Mouse (Mus musculus) liver, adult (tissue): ENCODE data around the gene Gstt4.
"Not testable (repeated sequence)": the region's sequence is repeated elsewhere in the genome, so short reads cannot be mapped to it uniquely, and the experiment has no call there.

Experiments
- GATA4 ChIP-seq: IDR thresholded peaks from 2 replicates; pipeline ENCODE4 v1.6.1; 2014; ENCODE audit warnings: mild to moderate bottlenecking, low read length; ENCODE audit not compliant: insufficient replicate concordance

Gstt4 gene

DNA sequence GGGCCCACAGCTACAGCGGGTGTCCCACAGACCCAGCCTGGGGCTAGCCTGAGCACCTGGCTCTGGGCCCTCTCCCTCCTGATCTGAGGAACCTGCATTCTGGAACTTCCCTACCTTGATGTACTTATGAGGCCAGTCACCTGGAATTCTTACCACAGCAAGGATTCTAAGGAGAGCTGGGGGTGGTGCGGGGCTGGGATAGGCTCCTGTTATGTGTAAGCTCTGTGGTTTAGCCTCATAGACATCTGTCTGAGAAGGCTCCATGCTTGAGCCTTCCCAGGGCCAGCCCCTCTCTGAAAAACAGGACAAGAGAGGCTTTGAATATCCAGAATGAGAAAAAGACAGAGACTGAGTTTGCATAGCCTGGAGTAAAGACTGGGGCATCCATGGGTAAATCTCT, at the start of gene Gstt4:
Gene Gstt4, minus strand, starts transcription at position 101 of the 400 bp plus-strand sequence.
- no peak for TF ChIP-seq GATA4

DNA sequence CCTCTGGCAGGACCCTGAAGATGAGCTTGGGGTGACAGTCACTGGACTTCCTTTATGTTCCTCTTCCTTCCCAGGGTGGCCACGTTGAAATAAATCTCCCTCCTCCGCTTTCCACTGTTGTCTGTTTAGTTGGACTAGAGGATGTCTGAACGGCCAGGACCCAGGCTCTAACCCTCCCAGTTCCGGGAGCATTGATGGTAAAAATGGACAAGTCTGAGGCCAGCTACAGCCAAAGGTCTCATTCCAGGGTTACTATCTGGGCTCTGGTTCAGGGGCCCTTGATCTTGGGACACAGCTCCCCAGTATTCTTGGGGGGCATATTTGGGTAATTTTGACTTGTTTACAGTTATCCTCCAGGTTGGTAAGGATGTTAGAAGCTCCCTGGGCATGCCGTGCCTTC, 39.2 kb upstream of the Gstt4 start:
- no peak for TF ChIP-seq GATA4

DNA sequence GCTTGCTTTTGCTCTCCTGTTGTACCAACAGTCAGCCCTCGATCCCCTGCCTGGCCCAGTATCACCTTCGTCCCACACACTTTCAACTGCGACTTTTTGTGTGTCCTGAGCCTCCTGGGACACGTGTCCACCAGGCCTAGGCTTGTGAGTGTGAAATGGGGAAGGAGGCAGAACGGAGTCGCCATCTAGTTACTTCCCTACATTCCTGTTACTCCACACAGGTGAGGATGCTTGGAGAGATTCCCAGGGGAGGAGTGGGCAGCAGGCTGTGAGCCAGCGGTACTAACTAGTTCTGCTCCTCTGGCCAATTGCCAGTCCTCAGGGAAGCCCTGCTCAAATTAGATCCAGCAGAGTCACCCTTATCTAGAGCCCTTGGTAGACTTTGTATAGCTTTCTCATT, 38.4 kb upstream of the Gstt4 start:
- TF ChIP-seq GATA4, result no peak

DNA sequence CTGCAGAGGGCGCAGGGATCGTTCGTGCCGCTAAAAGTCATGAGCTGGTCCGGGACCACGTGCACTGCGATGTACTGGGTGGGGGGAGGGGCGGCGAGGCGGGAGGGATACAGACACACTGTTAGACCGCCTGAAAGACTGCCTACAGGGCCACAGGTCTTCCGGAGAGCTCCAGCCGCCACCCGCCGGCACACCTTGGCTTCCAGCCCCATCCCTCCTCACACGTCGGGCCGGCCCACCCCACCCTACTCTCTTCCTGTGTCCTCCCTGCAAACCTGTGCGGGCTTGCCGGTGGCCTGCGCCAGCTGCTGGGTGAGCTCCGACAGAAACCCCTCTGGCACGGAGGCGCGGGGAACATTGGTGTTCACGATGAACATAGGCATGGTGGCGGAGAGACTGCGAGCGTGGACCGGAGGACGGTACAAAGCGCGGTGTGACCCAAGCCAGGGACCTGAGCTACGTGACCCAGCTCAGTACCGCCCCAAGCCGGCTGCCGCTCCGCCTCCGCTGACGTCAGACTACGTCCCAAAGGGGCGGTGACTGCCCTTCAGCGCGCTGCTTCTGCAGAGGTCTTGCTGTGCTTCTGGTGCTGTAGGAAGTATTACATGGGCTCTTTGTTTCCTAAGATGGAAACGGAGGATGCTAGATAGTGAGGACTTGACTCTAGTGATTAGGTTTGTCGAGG, 37.6 kb upstream of the Gstt4 start, which contains the start of gene Mif:
Gene Mif, minus strand, starts transcription at position 455 of the 685 bp plus-strand sequence.
- TF ChIP-seq GATA4, result not testable (repeated sequence)

DNA sequence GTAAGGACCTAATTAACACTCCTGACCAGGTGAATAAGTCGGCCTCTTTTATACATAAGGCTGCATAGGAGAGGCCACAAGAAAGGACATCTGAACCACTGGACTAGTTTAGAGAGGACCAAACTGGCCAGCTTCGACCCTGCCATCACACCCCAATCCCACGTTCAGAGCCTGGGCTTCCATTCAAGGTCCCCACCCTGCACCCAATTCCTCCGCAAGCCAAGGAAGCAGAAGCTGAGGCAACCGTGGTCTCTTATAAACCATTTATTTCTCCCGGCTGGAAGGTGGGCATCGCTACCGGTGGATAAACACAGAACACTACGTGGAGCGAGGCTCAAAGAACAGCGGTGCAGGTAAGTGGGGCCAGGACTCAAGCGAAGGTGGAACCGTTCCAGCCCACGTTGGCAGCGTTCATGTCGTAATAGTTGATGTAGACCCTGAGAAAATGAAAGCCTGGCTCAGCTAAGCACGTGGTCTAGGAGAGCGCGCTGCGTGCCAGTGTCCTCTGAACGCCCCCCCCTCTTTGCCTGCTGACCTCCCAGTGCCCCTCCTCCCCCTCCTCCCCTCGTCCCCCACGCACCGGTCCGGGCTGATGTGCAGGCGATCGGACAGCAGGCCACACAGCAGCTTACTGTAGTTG, 36.9 kb upstream of the Gstt4 start:
- no peak for TF ChIP-seq GATA4

DNA sequence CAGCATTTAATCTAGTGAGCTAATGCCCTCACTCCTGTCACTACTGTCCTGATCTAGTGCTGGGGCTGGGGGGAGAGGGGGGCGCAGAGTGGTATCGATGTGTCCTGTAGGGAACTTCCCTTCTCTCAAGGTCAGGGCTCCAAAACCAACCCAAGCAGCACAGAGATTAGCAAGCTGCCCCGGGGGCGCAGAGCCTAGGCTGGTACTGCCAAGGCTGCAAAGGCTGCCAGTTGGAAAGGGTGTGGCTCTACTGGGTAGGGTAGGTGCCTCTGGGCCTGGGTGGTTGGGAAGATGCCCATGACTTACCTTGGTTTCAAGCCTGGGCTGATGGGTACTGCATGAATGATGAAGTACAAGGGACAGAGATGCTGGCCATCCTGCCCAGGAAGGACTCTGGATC, 35.3 kb upstream of the Gstt4 start:
- TF ChIP-seq GATA4, result no peak

DNA sequence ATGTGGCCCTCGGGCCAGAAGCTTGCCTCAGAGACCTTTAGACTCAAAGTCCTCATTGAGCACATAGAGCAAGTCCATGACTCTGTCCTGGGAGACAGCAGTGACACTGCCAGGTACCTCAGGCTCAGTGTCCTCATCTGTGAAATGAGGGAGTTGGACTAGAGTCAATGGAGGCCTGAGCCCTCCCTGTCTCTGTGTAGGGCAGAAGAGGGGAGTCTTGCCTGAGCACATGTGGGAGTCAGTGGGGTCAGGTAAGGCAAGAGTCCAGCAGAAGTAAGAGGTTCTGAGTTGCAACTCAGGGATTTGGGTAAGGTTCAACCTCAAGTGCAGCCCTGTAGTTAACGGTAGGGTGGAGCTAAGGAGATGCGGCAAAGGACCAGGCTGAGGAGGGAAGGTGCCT, 34.6 kb upstream of the Gstt4 start:
- TF ChIP-seq GATA4, result no peak

DNA sequence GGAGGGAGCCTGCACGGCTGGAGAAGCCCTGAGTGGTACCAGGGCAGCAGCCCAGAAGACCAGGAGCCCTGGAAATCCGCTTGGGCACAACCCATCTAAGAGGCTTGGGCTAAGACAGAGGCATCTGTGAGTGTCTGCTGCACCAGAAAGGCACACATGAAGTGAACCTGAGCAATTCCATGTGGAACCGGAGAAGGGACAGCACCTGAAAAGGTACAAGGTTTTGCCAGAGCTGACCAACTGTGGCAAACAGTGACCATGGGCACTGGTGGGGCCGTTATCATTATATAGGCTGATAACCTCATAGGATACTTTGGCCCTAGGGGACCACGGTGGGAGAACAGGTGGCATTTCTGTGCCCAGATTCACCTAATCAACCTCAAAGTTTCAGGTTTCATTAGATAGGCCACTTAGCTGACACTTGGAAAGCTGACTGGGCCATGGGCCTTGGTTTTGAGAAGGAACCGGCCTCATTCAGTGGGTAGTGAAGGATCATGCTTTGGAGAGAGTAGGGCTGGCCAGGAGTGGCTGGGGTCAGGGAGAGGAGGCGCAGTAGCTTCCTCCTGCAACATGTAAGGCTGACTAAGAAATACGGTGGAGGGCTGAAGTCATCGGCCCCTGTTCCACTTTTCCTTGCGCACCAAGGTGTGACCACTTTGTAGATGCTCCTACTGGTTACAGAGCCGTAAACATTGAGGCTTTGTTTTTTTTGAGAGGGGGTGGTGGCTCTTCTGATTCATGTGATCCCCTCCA, 34.0 kb upstream of the Gstt4 start:
- no peak for TF ChIP-seq GATA4

DNA sequence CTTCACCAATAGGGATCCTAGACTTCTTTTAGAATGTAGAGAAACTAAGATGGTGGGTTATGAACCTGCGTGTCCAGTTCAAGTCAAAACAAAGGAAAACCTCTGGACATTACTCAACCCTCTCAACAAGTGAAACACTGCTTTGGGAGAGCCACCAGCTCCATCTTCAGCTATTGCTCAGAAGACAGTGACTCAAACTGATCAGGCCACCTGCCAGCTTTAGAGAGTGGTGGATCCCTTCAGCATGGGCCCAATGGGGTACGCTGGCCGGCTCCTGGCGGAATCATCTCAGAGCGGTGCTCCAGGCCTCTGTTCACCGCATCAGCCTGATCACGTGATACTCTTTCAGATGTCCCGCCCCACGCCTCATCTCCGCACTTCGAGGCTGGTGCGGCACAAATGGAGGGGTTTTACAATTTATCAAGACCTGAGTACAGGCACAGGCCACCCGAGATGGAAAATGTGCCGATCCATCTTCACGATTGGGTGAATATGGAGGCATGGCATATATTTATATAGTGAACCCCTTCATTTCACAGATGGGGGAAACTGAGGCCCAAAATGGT, 33.2 kb upstream of the Gstt4 start:
- TF ChIP-seq GATA4, result no peak

DNA sequence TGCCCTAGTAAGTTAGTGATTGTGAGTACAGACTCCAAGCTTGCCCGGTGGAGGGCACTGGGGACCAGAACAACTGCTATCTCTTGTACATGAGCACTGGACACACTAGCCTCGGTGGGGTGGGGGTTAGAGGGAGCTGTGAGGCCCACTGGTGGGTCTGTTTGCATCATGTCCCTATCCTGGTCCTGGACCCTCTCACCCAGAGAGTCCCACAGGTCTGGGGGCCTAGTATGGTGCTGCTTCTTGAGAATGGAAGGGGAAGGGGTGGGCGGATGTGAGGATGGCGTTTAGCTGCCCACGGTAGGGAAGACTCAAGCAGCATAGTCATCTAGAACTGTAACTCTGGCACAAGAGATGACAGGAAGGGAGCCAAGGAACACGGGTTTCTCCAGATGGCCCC, 32.4 kb upstream of the Gstt4 start:
- no peak for TF ChIP-seq GATA4

DNA sequence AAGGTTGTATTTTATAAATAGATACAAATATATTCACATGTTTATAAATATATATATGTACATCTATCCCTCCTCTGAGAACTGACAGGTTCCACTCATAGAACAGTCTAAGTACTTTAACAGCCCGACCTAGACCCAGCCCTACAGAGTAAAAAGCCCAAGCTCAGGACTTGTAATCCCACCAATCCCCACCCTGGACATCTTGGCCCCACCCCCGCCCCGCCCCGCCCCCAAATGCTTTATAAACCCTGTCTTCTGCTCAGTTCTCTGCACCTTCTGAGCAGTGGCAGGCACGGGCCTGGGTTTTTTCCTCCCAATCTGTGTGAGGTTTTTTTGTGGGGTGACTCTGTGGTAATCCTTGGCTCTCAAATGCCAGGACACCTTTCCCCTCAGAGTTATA, 31.8 kb upstream of the Gstt4 start:
- TF ChIP-seq GATA4, result no peak

DNA sequence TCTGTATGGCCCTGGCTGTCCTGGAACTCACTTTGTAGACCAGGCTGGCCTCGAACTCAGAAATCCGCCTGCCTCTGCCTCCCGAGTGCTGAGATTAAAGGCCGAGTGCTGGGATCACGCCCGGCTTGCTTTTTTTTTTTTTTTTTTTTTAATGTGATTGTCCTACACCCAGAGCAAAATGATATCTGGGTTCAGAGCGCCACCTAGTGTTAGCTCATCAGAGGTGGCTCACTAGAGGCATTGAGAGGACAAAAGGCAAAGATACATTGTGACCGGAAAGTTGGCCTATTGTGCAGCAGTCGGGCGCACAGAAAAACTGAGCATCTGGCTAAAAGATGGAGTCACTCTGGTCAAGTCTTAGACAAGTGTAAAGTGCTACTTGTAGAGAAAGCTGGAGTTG, 31.1 kb upstream of the Gstt4 start:
- TF ChIP-seq GATA4, result no peak

DNA sequence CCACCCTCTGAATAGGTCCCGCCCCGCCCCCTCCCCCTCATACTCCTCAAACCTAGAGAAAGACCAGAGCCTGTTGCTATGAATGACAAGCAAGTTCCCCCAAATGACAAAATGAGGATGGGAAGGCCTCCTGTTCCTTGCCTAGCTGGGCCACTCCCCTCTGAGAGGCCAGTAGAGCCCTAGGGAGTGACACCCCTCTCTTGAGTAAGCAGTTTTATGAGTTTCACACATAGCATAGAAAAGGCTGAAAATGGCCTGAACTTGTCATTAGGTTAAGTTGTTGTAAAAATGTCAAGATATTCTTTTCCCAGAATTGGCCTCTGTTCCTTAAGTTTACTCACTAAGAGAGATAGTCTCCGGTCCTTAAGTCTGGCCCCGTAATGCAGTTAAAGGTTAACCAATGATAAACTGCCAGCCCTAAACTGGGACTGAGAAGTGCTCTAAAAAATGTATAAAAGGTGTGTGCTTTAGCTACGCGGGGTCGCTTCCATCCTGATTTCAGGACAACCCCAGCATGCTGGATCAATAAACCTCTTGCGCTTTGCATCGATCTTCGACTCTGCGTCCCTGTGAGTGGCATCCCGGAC, 30.3 kb upstream of the Gstt4 start:
- TF ChIP-seq GATA4, result no peak

DNA sequence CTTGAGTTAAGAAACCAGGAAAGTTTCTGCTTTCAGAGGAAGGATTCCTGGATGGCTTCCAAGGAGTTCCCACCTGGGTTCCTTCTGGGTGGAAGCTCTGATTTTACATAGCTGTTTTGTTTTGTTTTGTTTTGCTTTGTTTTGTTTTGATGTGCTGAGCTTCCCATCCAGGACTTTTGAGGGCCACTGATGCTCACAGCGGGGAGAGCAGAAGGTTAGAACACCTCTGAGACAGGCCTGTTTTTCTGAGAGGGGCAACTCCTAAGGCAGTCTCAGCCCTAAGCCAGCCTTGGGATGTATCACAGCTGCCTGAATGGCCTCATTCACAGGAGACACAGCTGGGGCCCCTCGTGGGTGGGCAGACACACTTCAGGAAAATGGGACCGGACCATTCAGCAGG, 29.3 kb upstream of the Gstt4 start:
- no peak for TF ChIP-seq GATA4

DNA sequence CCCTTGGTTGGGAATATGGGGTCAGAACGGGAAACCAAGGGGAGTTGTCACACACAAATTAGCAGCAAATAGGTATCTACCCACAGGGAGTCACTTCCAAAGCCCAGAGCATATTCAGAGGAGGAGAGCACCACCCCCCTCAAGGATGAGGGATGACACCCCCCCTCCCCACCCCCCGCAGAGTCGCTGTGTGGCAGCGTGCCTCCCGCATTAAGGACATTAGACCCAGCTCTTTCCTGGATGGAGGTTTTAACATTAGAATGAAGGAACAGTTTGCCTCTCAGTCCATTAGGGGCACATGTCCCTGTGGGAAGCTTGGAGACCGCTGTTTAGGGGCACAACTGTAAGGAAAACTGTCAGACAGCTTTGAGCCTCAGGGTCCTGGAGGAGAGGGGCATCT, 28.7 kb upstream of the Gstt4 start:
- no peak for TF ChIP-seq GATA4
